Mouse (Mus musculus) forebrain, postnatal 0 days (tissue): Measurements from ENCODE around the gene Ttll4. TPM values are rescaled to one million over a fixed set of nuclear protein-coding genes. Genes with fewer than 3 reads are reported as not detected.
A peak's percentile ranks its signal among the peaks of the same experiment; 100 is the strongest.

ENCODE experiments used
- ATAC-seq: fragments of 200-750 bp; cut with Nextera tagmentation; 2 replicates; pipeline ENCODE4 v1.8.0; 2017; ENCODE audit warnings: mild to moderate bottlenecking, moderate library complexity
- DNase-seq: peaks from one replicate; pipeline ENCODE4 v3.0.0-alpha.2; 2015
- H3K27ac ChIP-seq: fragments of 300-500 bp; sonication (generic); 2 replicates; pipeline ENCODE4 v1.5.1; 2014; ENCODE audit warnings: low read depth, mild to moderate bottlenecking, antibody characterized with exemption, low read length, moderate library complexity, mixed read lengths
- H3K27me3 ChIP-seq: fragments of 300-500 bp; sonication (generic); 2 replicates; pipeline ENCODE4 v1.6.1; 2014; ENCODE audit warnings: mild to moderate bottlenecking, low read length, mixed read lengths; ENCODE audit not compliant: insufficient read depth
- H3K36me3 ChIP-seq: fragments of 300-500 bp; sonication (generic); 2 replicates; pipeline ENCODE4 v1.6.1; 2014; ENCODE audit warnings: mild to moderate bottlenecking, moderate library complexity; ENCODE audit not compliant: insufficient read depth
- H3K4me1 ChIP-seq: fragments of 300-500 bp; sonication (generic); 2 replicates; pipeline ENCODE4 v1.6.1; 2014; ENCODE audit warnings: antibody characterized with exemption; ENCODE audit not compliant: insufficient read depth
- H3K4me2 ChIP-seq: fragments of 300-500 bp; sonication (generic); 2 replicates; pipeline ENCODE4 v1.6.1; 2014; ENCODE audit warnings: low read depth, mild to moderate bottlenecking, moderate library complexity
- H3K4me3 ChIP-seq: fragments of 300-500 bp; sonication (generic); 2 replicates; pipeline ENCODE4 v1.5.1; 2014; ENCODE audit warnings: low read depth, low read length, mixed read lengths
- H3K9ac ChIP-seq: fragments of 300-500 bp; sonication (generic); 2 replicates; pipeline ENCODE4 v1.6.1; 2014; ENCODE audit warnings: mild to moderate bottlenecking
- H3K9me3 ChIP-seq: fragments of 300-500 bp; sonication (generic); 2 replicates; pipeline ENCODE4 v1.6.1; 2016; ENCODE audit warnings: low read length
- CTCF ChIP-seq: sonication (generic); IDR thresholded peaks from 2 replicates; pipeline ENCODE4 v1.5.1; 2016; ENCODE audit warnings: antibody characterized with exemption, control low read depth, low read depth
- WGBS: fragments of 180-500 bp; shearing (Covaris S2); extraction: QIAGEN DNeasy Blood & Tissue Kit; methylation state at CpG from one replicate; pipeline ENCODE4 v1.1.7; 2014; 5-methylcytosine and 5-hydroxymethylcytosine counted together
- polyA plus RNA-seq: library from polyadenylated mRNA; unstranded; fragments of >200 nt; fragmentation: Nextera tagmentation; extraction: Ambion mirVana; gene quantifications from 2 replicates; pipeline ENCODE4 v1.2.1, GENCODE M21; 2015
- total RNA-seq: library from RNA; depleted of rRNA; stranded (reverse); fragments of >200 nt; gene quantifications from 2 replicates; pipeline ENCODE4 v1.2.3, GENCODE M21; 2014

Ttll4 gene
- total and polyA plus RNA-seq, 2 experiments from 2014 or later, result 4.5 to 31.3 TPM

- Histone ChIP-seq H3K9ac (no peak overlapping the region), H3K27me3 (peaks cover 5% of the 10 kb centered on the region; the same call in 1 of the 2 replicates), H3K36me3 (no peaks in the 10 kb centered on the region), H3K9me3 (no peaks in the 10 kb centered on the region), H3K27ac (no peak overlapping the region), H3K4me1 (peaks cover 5% of the 10 kb centered on the region; the same call in 1 of the 2 replicates), H3K4me2 (no peak overlapping the region), H3K4me3 (no peak overlapping the region)
- WGBS, result 49% methylated on average over 2 of the region's 2 CpGs
- DNase-seq, result no peak
- TF ChIP-seq CTCF, result no peak
- ATAC-seq, result no peak
These were observed 53.4 kb downstream of the Ttll4 start for GRCm38 (mm10) chr1:74714967-74715366.

DNA sequence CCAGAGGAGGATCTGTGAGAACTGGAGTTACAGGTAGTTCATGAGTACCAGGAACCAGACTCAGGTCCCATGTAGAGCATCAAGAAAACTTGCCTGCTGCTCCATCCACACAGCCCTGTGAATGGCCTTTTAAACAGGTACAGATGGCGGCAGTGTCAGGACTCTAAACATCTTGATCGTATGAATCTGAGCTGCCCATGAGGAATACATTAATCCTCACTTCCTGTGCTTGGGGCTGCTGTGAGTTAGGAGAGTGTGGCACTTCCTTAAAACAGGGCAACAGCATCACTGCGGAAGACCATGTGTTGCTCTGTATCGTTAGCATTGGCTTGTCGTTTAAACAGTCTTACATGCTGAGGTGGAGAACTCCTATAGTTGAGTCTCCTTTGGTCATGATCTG lies 53.9 kb downstream of the Ttll4 start:
- Histone ChIP-seq H3K27ac (no peak overlapping the region), H3K27me3 (peaks cover 5% of the 10 kb centered on the region; the same call in 1 of the 2 replicates), H3K4me3 (no peak overlapping the region), H3K4me1 (peaks cover 5% of the 10 kb centered on the region; the same call in 1 of the 2 replicates), H3K36me3 (no peaks in the 10 kb centered on the region), H3K9me3 (no peaks in the 10 kb centered on the region), H3K9ac (no peak overlapping the region), H3K4me2 (no peak overlapping the region)
- DNase-seq (no peak), ATAC-seq (no peak)
- WGBS, result 81% methylated on average over 5 of the region's 5 CpGs
- no peak for TF ChIP-seq CTCF

- Histone ChIP-seq H3K4me1 (peaks cover 5% of the 10 kb centered on the region; the same call in 1 of the 2 replicates), H3K27ac (no peak overlapping the region), H3K9me3 (no peaks in the 10 kb centered on the region), H3K4me2 (no peak overlapping the region), H3K27me3 (peaks cover 5% of the 10 kb centered on the region; the same call in 1 of the 2 replicates), H3K9ac (no peak overlapping the region), H3K4me3 (no peak overlapping the region), H3K36me3 (no peaks in the 10 kb centered on the region)
- no peak for ATAC-seq
- WGBS, result 90% methylated on average over 6 of the region's 6 CpGs
- no peak for DNase-seq
- no peak for TF ChIP-seq CTCF
These were observed 54.3 kb downstream of the Ttll4 start for GRCm38 (mm10) chr1:74715886-74716285.

DNA sequence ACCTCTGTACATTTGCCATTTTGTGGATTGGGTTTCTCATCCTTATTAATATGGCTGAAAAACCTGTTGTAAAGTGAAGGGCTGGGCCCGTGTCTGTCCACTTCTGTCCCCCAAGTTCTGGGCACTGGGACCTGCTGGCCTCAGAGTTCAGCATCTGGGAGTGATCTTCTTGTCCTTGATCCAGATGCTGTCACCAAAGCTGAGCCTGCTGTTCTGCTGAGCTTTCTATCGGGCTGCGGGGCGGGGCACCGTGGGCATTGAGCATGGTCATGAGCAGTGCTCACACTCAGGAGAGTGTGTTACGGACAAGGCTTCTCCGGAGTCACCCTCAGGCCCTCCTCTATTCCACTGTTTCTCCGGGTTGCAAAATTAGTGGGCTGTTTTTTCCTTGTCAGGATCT lies 56.6 kb downstream of the Ttll4 start:
- H3K9ac ChIP-seq, result no peak overlapping the region
- no peak for TF ChIP-seq CTCF
- no peak overlapping the region for H3K4me2 ChIP-seq
- DNase-seq (no peak), ATAC-seq (no peak)
- WGBS, result 92% methylated on average over 8 of the region's 8 CpGs
- no peaks in the 10 kb centered on the region; the same call in 1 of the 2 replicates for H3K27me3 ChIP-seq
- no peak overlapping the region for H3K27ac ChIP-seq
- no peaks in the 10 kb centered on the region for H3K36me3 ChIP-seq
- peaks cover 4% of the 10 kb centered on the region; the same call in 1 of the 2 replicates for H3K4me1 ChIP-seq
- no peak overlapping the region for H3K4me3 ChIP-seq
- no peaks in the 10 kb centered on the region for H3K9me3 ChIP-seq

DNA sequence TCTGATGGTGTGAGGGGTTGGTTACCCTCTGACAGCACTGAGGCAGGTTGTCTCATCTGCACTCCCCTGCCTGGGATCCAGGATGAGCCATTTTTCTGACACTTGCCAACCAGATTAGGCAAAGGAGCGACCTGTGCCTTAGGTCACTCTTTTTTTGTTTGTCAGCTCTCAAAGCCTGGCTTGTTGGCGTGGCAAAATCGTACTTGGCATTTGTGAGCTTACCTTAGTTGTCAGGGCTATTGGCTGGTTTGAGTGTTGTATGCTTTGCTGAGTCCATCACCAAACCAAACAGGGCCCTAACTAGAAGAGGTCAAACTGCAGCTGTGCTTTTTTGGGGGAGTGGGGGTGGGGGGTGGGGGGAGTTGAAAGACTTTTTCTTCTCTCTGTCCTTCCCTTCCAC lies 57.7 kb downstream of the Ttll4 start:
- 79% methylated on average over 3 of the region's 3 CpGs for WGBS
- no peak for TF ChIP-seq CTCF

DNA sequence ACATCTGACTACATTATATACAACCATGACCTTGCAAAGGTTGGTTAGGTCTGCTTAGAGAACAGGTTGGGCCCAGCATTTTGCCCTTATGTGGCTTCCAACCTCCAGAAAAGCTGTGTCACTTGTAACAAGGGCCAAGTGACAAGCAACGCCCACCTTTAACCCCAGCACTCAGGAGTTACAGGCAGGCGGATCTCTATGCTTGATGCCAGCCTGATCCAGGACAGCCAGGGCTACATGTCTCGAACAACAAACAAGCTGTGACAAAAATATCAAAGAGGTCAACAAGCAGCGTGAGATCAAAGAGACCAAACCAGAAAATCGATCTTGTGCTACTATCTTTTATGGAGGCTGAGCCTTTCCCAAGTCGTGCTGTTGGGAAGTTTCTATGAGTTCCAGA lies 60.1 kb downstream of the Ttll4 start:
- no peak for TF ChIP-seq CTCF
- DNase-seq, result no peak
- Histone ChIP-seq H3K27ac (no peak overlapping the region), H3K27me3 (no peaks in the 10 kb centered on the region), H3K4me2 (no peak overlapping the region), H3K9ac (no peak overlapping the region), H3K4me1 (no peaks in the 10 kb centered on the region), H3K36me3 (no peaks in the 10 kb centered on the region), H3K9me3 (no peaks in the 10 kb centered on the region), H3K4me3 (no peak overlapping the region)
- WGBS, result 79% methylated on average over 6 of the region's 6 CpGs
- no peak for ATAC-seq

More for the DNA sequence above, 57.7 kb downstream of the Ttll4 start:
- H3K4me3 ChIP-seq, result no peak overlapping the region
- H3K27ac ChIP-seq, result no peak overlapping the region
- no peak overlapping the region for H3K9ac ChIP-seq
- ATAC-seq (no peak), DNase-seq (no peak)
- no peaks in the 10 kb centered on the region for H3K27me3 ChIP-seq
- no peaks in the 10 kb centered on the region for H3K4me1 ChIP-seq
- no peak overlapping the region for H3K4me2 ChIP-seq
- H3K9me3 ChIP-seq, result no peaks in the 10 kb centered on the region
- no peaks in the 10 kb centered on the region for H3K36me3 ChIP-seq

DNA sequence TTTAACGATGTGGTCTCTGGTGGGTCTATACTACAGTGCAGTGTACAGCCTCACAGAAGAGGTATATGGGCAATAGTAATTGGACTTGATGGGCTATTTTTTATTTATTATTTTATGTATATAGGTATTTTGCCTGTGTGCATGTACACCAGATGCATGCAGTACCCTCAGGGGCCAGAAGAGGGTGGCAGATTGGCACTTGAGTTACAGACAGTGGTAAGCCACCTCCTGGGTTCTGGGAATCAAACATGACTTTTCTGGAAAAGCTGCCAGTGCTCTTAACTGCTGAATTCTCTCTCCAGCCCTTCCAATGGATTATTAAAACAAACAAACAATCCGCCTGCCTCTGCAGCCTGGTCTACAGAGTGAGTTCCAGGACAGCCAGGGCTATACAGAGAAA lies 62.2 kb downstream of the Ttll4 start:
- TF ChIP-seq CTCF, result peak; percentile 34
- Histone ChIP-seq H3K4me2 (no peak overlapping the region), H3K9ac (no peak overlapping the region), H3K36me3 (no peaks in the 10 kb centered on the region), H3K27me3 (no peaks in the 10 kb centered on the region), H3K9me3 (no peaks in the 10 kb centered on the region), H3K4me1 (no peaks in the 10 kb centered on the region), H3K4me3 (no peak overlapping the region), H3K27ac (no peak overlapping the region)
- ATAC-seq (no peak), DNase-seq (no peak)
- 80% methylated on average over 2 of the region's 2 CpGs for WGBS

GRCm38 (mm10) chr1:74726114-74726513 lies 64.6 kb downstream of the Ttll4 start:
- ATAC-seq, result no peak
- H3K4me3 ChIP-seq, result no peak overlapping the region
- DNase-seq, result no peak
- no peaks in the 10 kb centered on the region for H3K4me1 ChIP-seq
- TF ChIP-seq CTCF, result no peak
- no peak overlapping the region for H3K9ac ChIP-seq
- H3K36me3 ChIP-seq, result no peaks in the 10 kb centered on the region
- no peaks in the 10 kb centered on the region for H3K9me3 ChIP-seq
- 79% methylated on average over 5 of the region's 5 CpGs for WGBS
- H3K27ac ChIP-seq, result no peak overlapping the region
- no peak overlapping the region for H3K4me2 ChIP-seq
- H3K27me3 ChIP-seq, result no peaks in the 10 kb centered on the region
